Mouse (Mus musculus) hindbrain, embryonic 16.5 days (tissue): ENCODE measurements at regions not wholly inside any gene's neighbourhood (a gene's known extent, or its start where the extent isn't known, plus 50 kb on each side); places are given as distances from the start of the nearest gene placed in this dataset.

ENCODE experiments used
- ATAC-seq: fragments of 200-750 bp; cut with Nextera tagmentation; 2 replicates; pipeline ENCODE4 v1.8.0; 2017; ENCODE audit warnings: moderate TSS enrichment, moderate library complexity
- H3K27ac ChIP-seq: fragments of 300-500 bp; sonication (generic); 2 replicates; pipeline ENCODE4 v1.5.1; 2014; ENCODE audit warnings: low read depth, mild to moderate bottlenecking, control low read depth, low read length, moderate library complexity
- H3K27me3 ChIP-seq: fragments of 300-500 bp; sonication (generic); replicated peaks from 2 replicates; pipeline ENCODE4 v1.6.1; 2014; ENCODE audit warnings: low read length; ENCODE audit not compliant: control insufficient read depth, insufficient read depth
- H3K36me3 ChIP-seq: fragments of 300-500 bp; sonication (generic); 2 replicates; pipeline ENCODE4 v1.6.1; 2014; ENCODE audit warnings: mild to moderate bottlenecking, low read length, moderate library complexity, mixed read lengths; ENCODE audit not compliant: control insufficient read depth, insufficient read depth
- H3K4me1 ChIP-seq: fragments of 300-500 bp; sonication (generic); 2 replicates; pipeline ENCODE4 v1.6.1; 2014; ENCODE audit warnings: low read depth, low read length; ENCODE audit not compliant: control insufficient read depth, insufficient read depth
- H3K4me2 ChIP-seq: fragments of 300-500 bp; sonication (generic); 2 replicates; pipeline ENCODE4 v1.6.1; 2014; ENCODE audit warnings: mild to moderate bottlenecking, low read length, control low read depth, moderate library complexity
- H3K4me3 ChIP-seq: fragments of 300-500 bp; sonication (generic); 2 replicates; pipeline ENCODE4 v1.5.1; 2014; ENCODE audit warnings: mild to moderate bottlenecking, low read length, control low read depth, moderate library complexity
- H3K9ac ChIP-seq: fragments of 300-500 bp; sonication (generic); 2 replicates; pipeline ENCODE4 v1.6.1; 2014; ENCODE audit warnings: low read depth, mild to moderate bottlenecking, control low read depth, low read length, moderate library complexity
- H3K9me3 ChIP-seq: fragments of 300-500 bp; sonication (generic); 2 replicates; pipeline ENCODE4 v1.6.1; 2014; ENCODE audit warnings: mild to moderate bottlenecking, low read length, moderate library complexity; ENCODE audit not compliant: control insufficient read depth
- WGBS: fragments of 180-500 bp; shearing (Covaris S2); extraction: QIAGEN DNeasy Blood & Tissue Kit; methylation state at CpG from one replicate; pipeline ENCODE4 v1.1.7; 2014; 5-methylcytosine and 5-hydroxymethylcytosine counted together

GRCm38 (mm10) chr17:49149896-49150295 is 217.7 kb downstream of the Lrfn2 start:
- H3K27ac ChIP-seq: no peak overlapping the region
- WGBS: 92% methylated on average over 4 of the region's 4 CpGs
- no peaks in the 10 kb centered on the region for H3K9me3 ChIP-seq
- no peaks in the 10 kb centered on the region for H3K36me3 ChIP-seq
- H3K4me2 ChIP-seq: no peak overlapping the region
- H3K27me3 ChIP-seq: no peaks in the 10 kb centered on the region
- ATAC-seq: no peak
- H3K9ac ChIP-seq: no peak overlapping the region
- no peaks in the 10 kb centered on the region for H3K4me1 ChIP-seq
- no peak overlapping the region for H3K4me3 ChIP-seq

- WGBS: 71% methylated on average over 3 of the region's 3 CpGs
- no peak overlapping the region for H3K4me3 ChIP-seq
- H3K9me3 ChIP-seq: no peaks in the 10 kb centered on the region
- H3K27ac ChIP-seq: no peak overlapping the region
- 0 out of 2 replicates have a peak, but pooled peaks have one; percentile 42 for ATAC-seq
- H3K4me1 ChIP-seq: no peaks in the 10 kb centered on the region
- no peak overlapping the region for H3K9ac ChIP-seq
- no peaks in the 10 kb centered on the region for H3K36me3 ChIP-seq
- no peaks in the 10 kb centered on the region for H3K27me3 ChIP-seq
- no peak overlapping the region for H3K4me2 ChIP-seq
Measured at GRCm38 (mm10) chr17:49150971-49151422, 218.8 kb downstream of the Lrfn2 start.

- Histone ChIP-seq H3K9me3 (no peaks in the 10 kb centered on the region), H3K27ac (no peak overlapping the region), H3K4me1 (no peaks in the 10 kb centered on the region), H3K27me3 (no peaks in the 10 kb centered on the region), H3K36me3 (no peaks in the 10 kb centered on the region), H3K4me3 (no peak overlapping the region), H3K9ac (no peak overlapping the region), H3K4me2 (no peak overlapping the region)
- WGBS: 82% methylated on average over 9 of the region's 9 CpGs
- ATAC-seq: no peak
Measured at GRCm38 (mm10) chr17:49153994-49154393, 221.8 kb downstream of the Lrfn2 start.

GRCm38 (mm10) chr17:49155001-49155515 is 222.9 kb downstream of the Lrfn2 start:
- Histone ChIP-seq H3K4me1 (no peaks in the 10 kb centered on the region), H3K27me3 (no peaks in the 10 kb centered on the region), H3K4me2 (no peak overlapping the region), H3K27ac (no peak overlapping the region), H3K4me3 (no peak overlapping the region), H3K36me3 (no peaks in the 10 kb centered on the region), H3K9ac (no peak overlapping the region), H3K9me3 (no peaks in the 10 kb centered on the region)
- WGBS: 79% methylated on average over 9 of the region's 9 CpGs
- ATAC-seq: no peak

GRCm38 (mm10) chr17:49157586-49157985 is 225.4 kb downstream of the Lrfn2 start:
- 68% methylated on average over 2 of the region's 2 CpGs for WGBS
- H3K4me2 ChIP-seq: no peak overlapping the region
- no peaks in the 10 kb centered on the region for H3K36me3 ChIP-seq
- H3K4me1 ChIP-seq: no peaks in the 10 kb centered on the region
- no peak overlapping the region for H3K9ac ChIP-seq
- no peak overlapping the region for H3K27ac ChIP-seq
- ATAC-seq: no peak
- H3K4me3 ChIP-seq: no peak overlapping the region
- H3K9me3 ChIP-seq: no peaks in the 10 kb centered on the region
- no peaks in the 10 kb centered on the region for H3K27me3 ChIP-seq

GRCm38 (mm10) chr17:49171252-49172047 is 239.3 kb downstream of the Lrfn2 start:
- peak overlapping the region; percentile 50; the same call in 1 of the 2 replicates for H3K9ac ChIP-seq
- no peaks in the 10 kb centered on the region for H3K36me3 ChIP-seq
- H3K27me3 ChIP-seq: no peaks in the 10 kb centered on the region
- ATAC-seq: peak; percentile 34
- H3K9me3 ChIP-seq: no peaks in the 10 kb centered on the region
- peak overlapping the region; percentile 39 for H3K4me3 ChIP-seq
- no peak overlapping the region for H3K27ac ChIP-seq
- 4% methylated on average over 20 of the region's 20 CpGs for WGBS
- peaks cover 14% of the 10 kb centered on the region for H3K4me1 ChIP-seq
- peak overlapping the region; percentile 74 for H3K4me2 ChIP-seq

- Histone ChIP-seq H3K9ac (peak overlapping the region; percentile 50), H3K4me2 (peak overlapping the region; percentile 74), H3K4me3 (peak overlapping the region; percentile 39), H3K9me3 (no peaks in the 10 kb centered on the region), H3K36me3 (no peaks in the 10 kb centered on the region), H3K27me3 (no peaks in the 10 kb centered on the region), H3K4me1 (peaks cover 14% of the 10 kb centered on the region), H3K27ac (no peak overlapping the region)
- no peak; the same call in 1 of the 2 replicates for ATAC-seq
- 12% methylated on average over 15 of the region's 15 CpGs for WGBS
Measured at GRCm38 (mm10) chr17:49172052-49172799, 240.0 kb downstream of the Lrfn2 start.

GRCm38 (mm10) chr17:49172800-49173150 is 240.6 kb downstream of the Lrfn2 start:
- Histone ChIP-seq H3K27me3 (no peaks in the 10 kb centered on the region), H3K36me3 (no peaks in the 10 kb centered on the region), H3K4me2 (no peak overlapping the region), H3K4me1 (peaks cover 14% of the 10 kb centered on the region), H3K27ac (no peak overlapping the region), H3K9ac (no peak overlapping the region), H3K9me3 (no peaks in the 10 kb centered on the region), H3K4me3 (no peak overlapping the region)
- WGBS: 35% methylated on average over 8 of the region's 8 CpGs
- ATAC-seq: peak; percentile 49
